In genomic region chr11:95353226-95353625, GRCm38 (mm10) we compare ENCODE assay signal across 1 mouse cellular context.
TF ChIP-seq lines count a peak whose summit lies in the region.

No protein-coding gene starts in this region.

TF ChIP-seq in MEL, 35 proteins besides CTCF, POLR2A, EP300 and RAD21 (continued from another document):
- TF ChIP-seq POLR2AphosphoS5 (IDR thresholded peaks at IDR 0.05; ENCODE audit: borderline replicate concordance, low read depth, low read length) (no peak; the same call in 1 of the 2 replicates), ZNF384 (IDR thresholded peaks at IDR 0.05; ENCODE audit: low read depth, low read length) (no peak), MEF2A (IDR thresholded peaks at IDR 0.05; ENCODE audit: extremely low read depth, insufficient replicate concordance, low read depth, low read length, poor library complexity, severe bottlenecking) (no peak), HCFC1 (IDR thresholded peaks at IDR 0.05; ENCODE audit: low read depth, low read length) (no peak)
